Mouse (Mus musculus) urinary bladder, postnatal 10 days (tissue): ENCODE measurements around the gene Rpl29.
A peak's percentile ranks its signal among the peaks of the same experiment; 100 is the strongest.

Experiments used
- DNase-seq: peaks from one replicate; pipeline ENCODE4 v3.0.0; 2022; ENCODE audit warnings: low spot score

Gene Rpl29

GRCm38 (mm10) chr9:106417841-106418625 lies 11.2 kb upstream of the Rpl29 start:
- peak; percentile 36 for DNase-seq

GRCm38 (mm10) chr9:106420608-106421007 lies 8.6 kb upstream of the Rpl29 start:
- DNase-seq = no peak

- no peak for DNase-seq
Measured at GRCm38 (mm10) chr9:106421033-106421864, 8.0 kb upstream of the Rpl29 start.

GRCm38 (mm10) chr9:106421865-106422160 lies 7.4 kb upstream of the Rpl29 start:
- peak; percentile 64 for DNase-seq

- DNase-seq = no peak
Measured at GRCm38 (mm10) chr9:106428719-106429220, 484 bp upstream of the Rpl29 start.

GRCm38 (mm10) chr9:106430015-106430264 lies 686 bp downstream of the Rpl29 start:
- no peak for DNase-seq

GRCm38 (mm10) chr9:106433389-106433788 lies 4.1 kb downstream of the Rpl29 start:
- no peak for DNase-seq

GRCm38 (mm10) chr9:106436566-106436965 lies 7.3 kb downstream of the Rpl29 start:
- no peak for DNase-seq

GRCm38 (mm10) chr9:106442680-106443079 lies 13.4 kb downstream of the Rpl29 start:
- DNase-seq = no peak

- no peak for DNase-seq
Measured at GRCm38 (mm10) chr9:106444836-106445235, 15.6 kb downstream of the Rpl29 start.

GRCm38 (mm10) chr9:106447348-106447747 lies 18.1 kb downstream of the Rpl29 start, which contains the start of the genes Abhd14b and Abhd14a:
Gene Abhd14b, plus strand, starts transcription at chr9:106447459.
Gene Abhd14a, minus strand, starts transcription at chr9:106447678.
- DNase-seq = peak; percentile 69

- DNase-seq = no peak
Measured at GRCm38 (mm10) chr9:106447951-106448350, 18.7 kb downstream of the Rpl29 start.

GRCm38 (mm10) chr9:106448498-106449031 lies 19.3 kb downstream of the Rpl29 start:
- DNase-seq = no peak

GRCm38 (mm10) chr9:106449947-106450346 lies 20.7 kb downstream of the Rpl29 start:
- no peak for DNase-seq

GRCm38 (mm10) chr9:106450661-106451060 lies 21.4 kb downstream of the Rpl29 start:
- DNase-seq = no peak

- no peak for DNase-seq
Measured at GRCm38 (mm10) chr9:106451298-106451697, 22.0 kb downstream of the Rpl29 start.

GRCm38 (mm10) chr9:106451899-106452298 lies 22.6 kb downstream of the Rpl29 start:
- DNase-seq = no peak

GRCm38 (mm10) chr9:106452351-106452750 lies 23.1 kb downstream of the Rpl29 start:
- no peak for DNase-seq

- no peak for DNase-seq
Measured at GRCm38 (mm10) chr9:106452821-106453220, 23.6 kb downstream of the Rpl29 start.

- no peak for DNase-seq
Measured at GRCm38 (mm10) chr9:106453271-106454070, 24.2 kb downstream of the Rpl29 start, which contains the start of gene Pcbp4. Gene Pcbp4, plus strand, starts transcription at chr9:106453291.

GRCm38 (mm10) chr9:106454071-106454761 lies 25.0 kb downstream of the Rpl29 start:
- DNase-seq = no peak
